In the genomic region with DNA sequence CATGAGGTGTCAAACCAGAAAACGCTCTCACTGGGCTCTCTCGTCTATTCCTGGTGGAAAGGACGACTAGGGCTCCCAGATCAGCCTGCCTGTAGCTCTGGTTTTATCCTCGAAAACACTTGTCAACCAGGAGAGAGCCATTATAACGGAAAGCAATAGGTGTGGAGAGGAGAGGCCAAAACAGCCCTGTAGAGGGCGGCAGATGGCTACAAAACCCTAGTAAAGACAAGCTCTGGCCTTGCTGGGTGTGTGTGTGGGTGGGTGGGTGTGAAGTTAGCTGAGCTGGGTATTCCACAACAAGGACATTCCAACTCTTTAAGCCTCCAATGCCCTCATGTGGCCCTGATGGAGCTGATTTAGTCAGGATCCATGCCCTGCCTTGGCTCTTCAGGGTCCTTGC, we compare ENCODE assay signal across 8 mouse cellular contexts. TPM values are rescaled to one million over a fixed set of nuclear protein-coding genes. Genes with fewer than 3 reads are reported as not detected.
DNase-seq lines count a peak whose midpoint lies in the region; ATAC-seq and TF ChIP-seq lines count a peak whose summit lies in the region.

No protein-coding gene starts in this region.

- WGBS in forebrain, embryonic 15.5 days: 62% methylated on average over 6 of the region's 6 CpGs
- 68% methylated on average over 6 of the region's 6 CpGs for WGBS in forebrain, embryonic 11.5 days

- no peaks in the 10 kb centered on the region for H3K9me3 ChIP-seq in forebrain, embryonic 15.5 days
- no peaks in the 10 kb centered on the region for H3K9me3 ChIP-seq in forebrain, embryonic 11.5 days (ENCODE audit: control insufficient read depth, low read length)

- H3K36me3 ChIP-seq in forebrain, embryonic 15.5 days: peaks cover 46% of the 10 kb centered on the region
- H3K36me3 ChIP-seq in forebrain, embryonic 11.5 days (ENCODE audit: control insufficient read depth, insufficient read depth, low read length): peaks cover 15% of the 10 kb centered on the region

- peak; percentile 46; the same call in 1 of the 2 replicates for ATAC-seq in forebrain, embryonic 15.5 days (replicated peaks)
- ATAC-seq in forebrain, embryonic 11.5 days (replicated peaks; ENCODE audit: low FRiP score): no peak

- peak; percentile 64 for TF ChIP-seq CTCF in cortical plate, adult 2 months (IDR thresholded peaks at IDR 0.05; ENCODE audit: extremely low read depth, insufficient read depth, low read length)

- H3K4me1 ChIP-seq in forebrain, embryonic 15.5 days: peaks cover 24% of the 10 kb centered on the region
- 0 out of 2 replicates have a peak, but pooled peaks cover under 1% of the 10 kb centered on the region for H3K4me1 ChIP-seq in forebrain, embryonic 11.5 days (replicated peaks; ENCODE audit: control insufficient read depth, insufficient read depth, low read length)
- no peaks in the 10 kb centered on the region for H3K4me1 ChIP-seq in cortical plate, adult 2 months (ENCODE audit: control insufficient read depth, insufficient read depth, low read length)

- H3K4me3 ChIP-seq in forebrain, embryonic 15.5 days: no peak overlapping the region
- H3K4me3 ChIP-seq in forebrain, embryonic 11.5 days (ENCODE audit: low read depth, low read length): no peak overlapping the region
- H3K4me3 ChIP-seq in cortical plate, adult 2 months (ENCODE audit: insufficient read depth, low read length): no peak overlapping the region

- 0 out of 2 replicates have a peak overlapping the region, but pooled peaks have one; percentile 18 for H3K27ac ChIP-seq in forebrain, embryonic 15.5 days (replicated peaks)
- H3K27ac ChIP-seq in forebrain, embryonic 11.5 days (ENCODE audit: low read depth, low read length): no peak overlapping the region
- H3K27ac ChIP-seq in cortical plate, adult 2 months (ENCODE audit: insufficient read depth, low read length): no peak overlapping the region

- H3K4me2 ChIP-seq in forebrain, embryonic 15.5 days (replicated peaks): no peak overlapping the region
- H3K4me2 ChIP-seq in forebrain, embryonic 11.5 days (ENCODE audit: low read depth, low read length, severe bottlenecking): no peak overlapping the region

- TF ChIP-seq POLR2A in cortical plate, adult 2 months (IDR thresholded peaks at IDR 0.05; ENCODE audit: extremely low read depth, insufficient read depth, low read length): no peak

- H3K27me3 ChIP-seq in forebrain, embryonic 15.5 days: no peaks in the 10 kb centered on the region
- H3K27me3 ChIP-seq in forebrain, embryonic 11.5 days (ENCODE audit: control insufficient read depth, insufficient read depth, low read length): no peaks in the 10 kb centered on the region

- no peak for DNase-seq in forebrain, embryonic 11.5 days (ENCODE audit: low spot score)
- DNase-seq in ovary, postnatal 36 days (ENCODE audit: low spot score): peak; percentile 45
- DNase-seq in ovary, postnatal 14 days (ENCODE audit: low spot score): no peak
- peak; percentile 66 to 74 for DNase-seq in kidney, postnatal 4 days
- peak; percentile 36 to 39 for DNase-seq in natural killer cell, adult 2 months (ENCODE audit: low spot score in 2 of 2)
- no peak for DNase-seq in right cerebral cortex, postnatal 36 days (ENCODE audit: low spot score in 2 of 2)

- H3K9ac ChIP-seq in forebrain, embryonic 15.5 days (replicated peaks): no peak overlapping the region; the same call in 1 of the 2 replicates
- H3K9ac ChIP-seq in forebrain, embryonic 11.5 days (ENCODE audit: low read length): no peak overlapping the region

RNA-seq across cellular contexts. Expression of gene Upf1, which starts 9.4 kb away (rescaled TPM):
- polyA plus RNA-seq in forebrain, embryonic 15.5 days (2015; fragmentation: Nextera tagmentation; extraction: Ambion mirVana): 17.5 and 17.8 TPM in 2 replicates
- 25.6 and 25.8 TPM in 2 replicates for polyA plus RNA-seq in forebrain, embryonic 11.5 days (2014; fragmentation: Nextera tagmentation; extraction: Ambion mirVana)
- polyA plus RNA-seq in cortical plate, adult 2 months (2012; rRNA removed): 23.8 TPM in 2 replicates

RNA-seq across cellular contexts. Expression of gene Gdf1, which starts 14.1 kb away (rescaled TPM):
- polyA plus RNA-seq in forebrain, embryonic 15.5 days (2015; fragmentation: Nextera tagmentation; extraction: Ambion mirVana): 0.87 and 5.1 TPM in 2 replicates
- polyA plus RNA-seq in forebrain, embryonic 11.5 days (2014; fragmentation: Nextera tagmentation; extraction: Ambion mirVana): 1.8 and 2.6 TPM in 2 replicates
- 41.4 and 42.7 TPM in 2 replicates for polyA plus RNA-seq in cortical plate, adult 2 months (2012; rRNA removed)

RNA-seq across cellular contexts. Expression of gene Cers1, which starts 28.1 kb away (rescaled TPM):
- polyA plus RNA-seq in forebrain, embryonic 15.5 days (2015; fragmentation: Nextera tagmentation; extraction: Ambion mirVana): 31.3 and 31.9 TPM in 2 replicates
- polyA plus RNA-seq in forebrain, embryonic 11.5 days (2014; fragmentation: Nextera tagmentation; extraction: Ambion mirVana): 10.6 and 11.0 TPM in 2 replicates
- polyA plus RNA-seq in cortical plate, adult 2 months (2012; rRNA removed): 79.8 and 84.8 TPM in 2 replicates

RNA-seq across cellular contexts. Expression of gene Comp, which starts 29.7 kb away (rescaled TPM):
- polyA plus RNA-seq in forebrain, embryonic 15.5 days (2015; fragmentation: Nextera tagmentation; extraction: Ambion mirVana): 0.14 TPM in 1 of 2 replicates, not detected in the other
- 0.56 TPM in 1 of 2 replicates, not detected in the other for polyA plus RNA-seq in forebrain, embryonic 11.5 days (2014; fragmentation: Nextera tagmentation; extraction: Ambion mirVana)
- 0.19 and 0.36 TPM in 2 replicates for polyA plus RNA-seq in cortical plate, adult 2 months (2012; rRNA removed)

RNA-seq across cellular contexts. Expression of gene Cope, which starts 41.4 kb away (rescaled TPM):
- 266 and 271 TPM in 2 replicates for polyA plus RNA-seq in forebrain, embryonic 15.5 days (2015; fragmentation: Nextera tagmentation; extraction: Ambion mirVana)
- 220 and 268 TPM in 2 replicates for polyA plus RNA-seq in forebrain, embryonic 11.5 days (2014; fragmentation: Nextera tagmentation; extraction: Ambion mirVana)
- 232 and 238 TPM in 2 replicates for polyA plus RNA-seq in cortical plate, adult 2 months (2012; rRNA removed)

Comparison
In these comparisons a context has a peak if more than half of its experiments do, and no peak if none do; other contexts are left out.
1. DNase-seq: peak in ovary, postnatal 36 days (single experiment), kidney, postnatal 4 days (2 of 2) and natural killer cell, adult 2 months (2 of 2); none in forebrain, embryonic 11.5 days (single experiment), ovary, postnatal 14 days (single experiment) and right cerebral cortex, postnatal 36 days (0 of 2).